Mouse (Mus musculus) spleen, embryonic (tissue): ENCODE results near the gene Ptger4.

Source experiments
- CTCF ChIA-PET: fragments of 350-600 bp; sonication (Branson Sonifier 250); formaldehyde crosslinking; loops from one replicate; lab custom pipeline; 2022; lab: Charles Lee

Gene Ptger4

GRCm38 (mm10) chr15:5238553-5238952, 5.4 kb downstream of the Ptger4 start:
- CTCF ChIA-PET, result no interaction called here

- CTCF ChIA-PET, result no interaction called here
These were observed 5.9 kb downstream of the Ptger4 start for GRCm38 (mm10) chr15:5238073-5238472.

GRCm38 (mm10) chr15:5237012-5237660, 6.9 kb downstream of the Ptger4 start:
- CTCF ChIA-PET, result interaction anchor here (0.7 to 1.2 kb wide), 5 partner anchors 10 to 326 kb away, joined by 3 to 5 read pairs (median 3); no protein-coding TSS in a partner anchor

GRCm38 (mm10) chr15:5236538-5236937, 7.4 kb downstream of the Ptger4 start:
- CTCF ChIA-PET, result interaction anchor here (0.7 to 1.2 kb wide), 4 partner anchors 11 to 205 kb away, joined by 3 to 5 read pairs (median 3); no protein-coding TSS in a partner anchor

- CTCF ChIA-PET, result no interaction called here
These were observed 8.5 kb downstream of the Ptger4 start for GRCm38 (mm10) chr15:5235527-5235926.

- CTCF ChIA-PET, result no interaction called here
These were observed 9.3 kb downstream of the Ptger4 start for GRCm38 (mm10) chr15:5234659-5235058.

GRCm38 (mm10) chr15:5230746-5231145, 13.2 kb downstream of the Ptger4 start:
- CTCF ChIA-PET, result interaction anchor here (0.6 kb wide), 1 partner anchor 22 kb away, joined by 3 read pairs; no protein-coding TSS in a partner anchor

- CTCF ChIA-PET, result no interaction called here
These were observed 23.5 kb downstream of the Ptger4 start for GRCm38 (mm10) chr15:5220491-5220890.

GRCm38 (mm10) chr15:5209116-5209515, 34.9 kb downstream of the Ptger4 start:
- CTCF ChIA-PET, result interaction anchor here (0.7 kb wide), 1 partner anchor 22 kb away, joined by 3 read pairs; no protein-coding TSS in a partner anchor

- CTCF ChIA-PET, result no interaction called here
These were observed 38.8 kb downstream of the Ptger4 start for GRCm38 (mm10) chr15:5205222-5205621.

GRCm38 (mm10) chr15:5196691-5197090, 47.3 kb downstream of the Ptger4 start:
- CTCF ChIA-PET, result interaction anchor here (0.7 kb wide), 1 partner anchor 677 kb away, joined by 3 read pairs; no protein-coding TSS in a partner anchor

- CTCF ChIA-PET, result no interaction called here
These were observed 47.9 kb downstream of the Ptger4 start for GRCm38 (mm10) chr15:5195987-5196514.

GRCm38 (mm10) chr15:5194931-5195330, 49.1 kb downstream of the Ptger4 start:
- CTCF ChIA-PET, result interaction anchor here (0.7 to 1.1 kb wide), 2 partner anchors 720 to 721 kb away, joined by 3 to 4 read pairs; no protein-coding TSS in a partner anchor

- CTCF ChIA-PET, result interaction anchor here (0.7 to 1.1 kb wide), 2 partner anchors 721 to 722 kb away, joined by 3 to 4 read pairs; no protein-coding TSS in a partner anchor
These were observed 49.5 kb downstream of the Ptger4 start for GRCm38 (mm10) chr15:5194446-5194845.

GRCm38 (mm10) chr15:5193833-5194232, 50.2 kb downstream of the Ptger4 start:
- CTCF ChIA-PET, result interaction anchor here (0.7 to 1.1 kb wide), 2 partner anchors 721 to 722 kb away, joined by 3 to 10 read pairs; no protein-coding TSS in a partner anchor

- CTCF ChIA-PET, result interaction anchor here (1.3 kb wide), 1 partner anchor 47 kb away, joined by 5 read pairs; no protein-coding TSS in a partner anchor
These were observed 54.4 kb downstream of the Ptger4 start for GRCm38 (mm10) chr15:5189504-5190093.

- CTCF ChIA-PET, result no interaction called here
These were observed 56.0 kb downstream of the Ptger4 start for GRCm38 (mm10) chr15:5188029-5188428.

GRCm38 (mm10) chr15:5187116-5187515, 56.9 kb downstream of the Ptger4 start:
- CTCF ChIA-PET, result interaction anchor here (0.6 kb wide), 1 partner anchor 115 kb away, joined by 5 read pairs; no protein-coding TSS in a partner anchor

- CTCF ChIA-PET, result interaction anchor here (0.7 kb wide), 1 partner anchor 126 kb away, joined by 5 read pairs; no protein-coding TSS in a partner anchor
These were observed 57.7 kb downstream of the Ptger4 start for GRCm38 (mm10) chr15:5186293-5186675.

- CTCF ChIA-PET, result interaction anchor here (0.6 to 0.7 kb wide), 2 partner anchors 127 to 324 kb away, joined by 5 read pairs; no protein-coding TSS in a partner anchor
These were observed 58.4 kb downstream of the Ptger4 start, which contains the start of gene Ttc33 for GRCm38 (mm10) chr15:5185366-5186292. Ttc33 (plus strand) TSS chr15:5185525.
